Mouse (Mus musculus) hindbrain, embryonic 11.5 days (tissue): ENCODE data around the gene Klc4. TPM values are rescaled to one million over a fixed set of nuclear protein-coding genes. Genes with fewer than 3 reads are reported as not detected.
A peak's percentile ranks its signal among the peaks of the same experiment; 100 is the strongest.

Source experiments
- ATAC-seq: fragments of 200-750 bp; cut with Nextera tagmentation; 2 replicates; pipeline ENCODE4 v1.8.0; 2017; ENCODE audit warnings: mild to moderate bottlenecking, moderate TSS enrichment, moderate library complexity; ENCODE audit not compliant: low FRiP score
- DNase-seq: peaks from one replicate; pipeline ENCODE4 v3.0.0-alpha.2; 2015; ENCODE audit warnings: low spot score
- H3K27ac ChIP-seq: fragments of 300-500 bp; sonication (generic); 2 replicates; pipeline ENCODE4 v1.5.1; 2014; ENCODE audit warnings: mild to moderate bottlenecking, low read depth, low read length
- H3K27me3 ChIP-seq: fragments of 300-500 bp; sonication (generic); 2 replicates; pipeline ENCODE4 v1.6.1; 2014; ENCODE audit warnings: mild to moderate bottlenecking, low read length, moderate library complexity, mixed read lengths; ENCODE audit not compliant: control insufficient read depth, insufficient read depth
- H3K36me3 ChIP-seq: fragments of 300-500 bp; sonication (generic); 2 replicates; pipeline ENCODE4 v1.6.1; 2014; ENCODE audit warnings: mild to moderate bottlenecking, low read length, moderate library complexity, mixed read lengths; ENCODE audit not compliant: control insufficient read depth, insufficient read depth
- H3K4me1 ChIP-seq: fragments of 300-500 bp; sonication (generic); replicated peaks from 2 replicates; pipeline ENCODE4 v1.6.1; 2014; ENCODE audit warnings: low read length, mixed read lengths; ENCODE audit not compliant: control insufficient read depth, insufficient read depth
- H3K4me2 ChIP-seq: fragments of 300-500 bp; sonication (generic); replicated peaks from 2 replicates; pipeline ENCODE4 v1.6.1; 2014; ENCODE audit warnings: mild to moderate bottlenecking, low read depth, low read length
- H3K4me3 ChIP-seq: fragments of 300-500 bp; sonication (generic); 2 replicates; pipeline ENCODE4 v1.5.1; 2014; ENCODE audit warnings: low read depth, low read length
- H3K9ac ChIP-seq: fragments of 300-500 bp; sonication (generic); 2 replicates; pipeline ENCODE4 v1.6.1; 2014; ENCODE audit warnings: low read depth, low read length
- H3K9me3 ChIP-seq: fragments of 300-500 bp; sonication (generic); 2 replicates; pipeline ENCODE4 v1.6.1; 2016; ENCODE audit warnings: low read length; ENCODE audit not compliant: control insufficient read depth
- WGBS: fragments of 180-500 bp; shearing (Covaris S2); extraction: QIAGEN DNeasy Blood & Tissue Kit; methylation state at CpG from one replicate; pipeline ENCODE4 v1.1.7; 2014; 5-methylcytosine and 5-hydroxymethylcytosine counted together
- polyA plus RNA-seq: library from polyadenylated mRNA; unstranded; fragments of >200 nt; fragmentation: Nextera tagmentation; extraction: Ambion mirVana; gene quantifications from 2 replicates; pipeline ENCODE4 v1.2.1, GENCODE M21; 2014

Klc4 gene
- polyA plus RNA-seq, 1 experiment from 2014 or later = 22.7 TPM

- H3K9ac ChIP-seq = peak overlapping the region; percentile 54
- H3K4me1 ChIP-seq = peaks cover 17% of the 10 kb centered on the region
- peak; percentile 54; the same call in 1 of the 2 replicates for ATAC-seq
- no peaks in the 10 kb centered on the region for H3K9me3 ChIP-seq
- 3% methylated on average over 27 of the region's 27 CpGs for WGBS
- H3K27me3 ChIP-seq = no peaks in the 10 kb centered on the region
- H3K27ac ChIP-seq = peak overlapping the region; percentile 80
- peak overlapping the region; percentile 26 for H3K4me2 ChIP-seq
- no peaks in the 10 kb centered on the region for H3K36me3 ChIP-seq
- DNase-seq = peak; percentile 61
- H3K4me3 ChIP-seq = no peak overlapping the region
Measured at GRCm38 (mm10) chr17:46618769-46619682, 26.8 kb downstream of the Klc4 start.

DNA sequence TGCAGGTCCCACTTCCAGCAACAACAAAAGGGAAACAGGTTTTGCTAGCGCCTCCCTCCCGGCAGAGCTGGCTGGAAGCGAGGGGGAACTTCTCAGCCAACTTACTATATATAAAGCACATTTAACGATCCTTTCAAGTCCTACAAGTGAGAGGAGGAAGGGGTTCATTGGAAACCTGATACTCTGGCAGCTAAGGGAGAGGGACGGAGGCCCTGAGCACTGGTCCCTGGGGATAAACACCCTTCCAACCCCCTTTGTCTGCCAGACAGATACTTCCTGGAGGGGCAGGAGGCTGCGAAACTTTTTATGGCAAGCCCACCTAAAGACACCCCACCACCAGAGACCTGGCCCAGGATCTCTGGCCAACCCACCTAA lies 27.4 kb downstream of the Klc4 start:
- H3K27me3 ChIP-seq = no peaks in the 10 kb centered on the region
- peak overlapping the region; percentile 80 for H3K27ac ChIP-seq
- H3K9ac ChIP-seq = no peak overlapping the region; the same call in 1 of the 2 replicates
- 0 out of 2 replicates have a peak, but pooled peaks have one; percentile 23 for ATAC-seq
- no peaks in the 10 kb centered on the region for H3K9me3 ChIP-seq
- peaks cover 15% of the 10 kb centered on the region for H3K4me1 ChIP-seq
- H3K4me2 ChIP-seq = peak overlapping the region; percentile 26; the same call in 1 of the 2 replicates
- WGBS = 5% methylated on average over 6 of the region's 6 CpGs
- H3K36me3 ChIP-seq = no peaks in the 10 kb centered on the region
- DNase-seq = peak; percentile 32
- H3K4me3 ChIP-seq = no peak overlapping the region

DNA sequence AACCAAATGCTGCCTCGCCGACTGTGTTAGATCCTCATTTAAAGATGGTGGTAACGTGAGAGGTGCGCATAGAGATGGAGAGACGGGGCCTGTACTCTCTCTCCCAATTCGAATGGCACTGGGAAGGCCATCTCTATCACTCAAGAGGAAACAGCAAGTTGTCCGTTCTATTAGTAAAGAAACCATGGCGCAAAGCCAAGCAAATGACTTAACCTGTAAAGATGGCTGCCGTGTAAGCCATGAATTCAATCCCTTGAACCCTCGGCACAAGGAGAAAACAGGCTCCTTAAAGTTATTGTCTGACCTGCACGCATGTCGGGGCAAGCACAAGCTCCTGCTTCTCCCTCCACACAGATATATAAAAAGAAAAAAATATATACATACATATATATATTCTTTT lies 28.0 kb downstream of the Klc4 start:
- H3K9ac ChIP-seq = no peak overlapping the region
- 66% methylated on average over 12 of the region's 12 CpGs for WGBS
- DNase-seq (no peak), ATAC-seq (no peak)
- H3K4me3 ChIP-seq = no peak overlapping the region
- no peaks in the 10 kb centered on the region for H3K36me3 ChIP-seq
- H3K4me1 ChIP-seq = peaks cover 15% of the 10 kb centered on the region
- no peaks in the 10 kb centered on the region for H3K9me3 ChIP-seq
- H3K27me3 ChIP-seq = no peaks in the 10 kb centered on the region
- H3K27ac ChIP-seq = no peak overlapping the region
- H3K4me2 ChIP-seq = 0 out of 2 replicates have a peak overlapping the region, but pooled peaks have one; percentile 4

GRCm38 (mm10) chr17:46613229-46613628 lies 32.6 kb downstream of the Klc4 start:
- 32% methylated on average over 3 of the region's 3 CpGs for WGBS
- Histone ChIP-seq H3K9me3 (no peaks in the 10 kb centered on the region), H3K4me3 (no peak overlapping the region), H3K36me3 (no peaks in the 10 kb centered on the region), H3K27ac (no peak overlapping the region), H3K4me2 (no peak overlapping the region), H3K9ac (no peak overlapping the region), H3K4me1 (peaks cover 3% of the 10 kb centered on the region; the same call in 1 of the 2 replicates), H3K27me3 (no peaks in the 10 kb centered on the region)
- no peak for DNase-seq
- no peak for ATAC-seq

GRCm38 (mm10) chr17:46612820-46613219 lies 33.0 kb downstream of the Klc4 start:
- Histone ChIP-seq H3K4me1 (0 out of 2 replicates have a peak, but pooled peaks cover 3% of the 10 kb centered on the region), H3K9ac (no peak overlapping the region), H3K27ac (no peak overlapping the region), H3K4me2 (no peak overlapping the region), H3K4me3 (no peak overlapping the region), H3K9me3 (no peaks in the 10 kb centered on the region), H3K27me3 (no peaks in the 10 kb centered on the region), H3K36me3 (no peaks in the 10 kb centered on the region)
- DNase-seq (no peak), ATAC-seq (no peak)
- WGBS = 35% methylated on average over 4 of the region's 4 CpGs

- Histone ChIP-seq H3K4me2 (no peak overlapping the region), H3K36me3 (no peaks in the 10 kb centered on the region), H3K27ac (no peak overlapping the region), H3K4me1 (0 out of 2 replicates have a peak, but pooled peaks cover 3% of the 10 kb centered on the region), H3K9ac (no peak overlapping the region), H3K9me3 (no peaks in the 10 kb centered on the region), H3K4me3 (no peak overlapping the region), H3K27me3 (no peaks in the 10 kb centered on the region)
- DNase-seq = no peak
- 63% methylated on average over 2 of the region's 2 CpGs for WGBS
- ATAC-seq = no peak
Measured at GRCm38 (mm10) chr17:46612189-46612588, 33.6 kb downstream of the Klc4 start.

DNA sequence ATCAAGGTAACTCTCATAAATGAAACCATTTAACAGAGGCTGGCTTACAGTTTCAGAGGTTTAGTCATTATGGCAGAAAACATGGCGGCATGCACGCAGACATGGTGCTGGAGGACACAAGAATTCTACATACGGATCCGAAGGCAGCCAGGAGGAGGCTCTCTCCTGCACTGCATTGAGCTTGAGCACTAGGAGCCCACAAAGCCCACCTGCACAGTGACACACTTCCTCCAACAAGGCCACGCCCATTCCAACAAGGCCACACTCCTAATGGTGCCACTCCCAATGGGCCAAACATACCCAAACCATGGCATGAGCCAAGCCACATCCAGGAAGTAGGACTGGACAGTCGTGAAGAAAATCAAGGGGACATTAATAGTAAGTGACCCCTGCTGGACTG lies 34.5 kb downstream of the Klc4 start:
- DNase-seq (no peak), ATAC-seq (no peak)
- Histone ChIP-seq H3K27me3 (no peaks in the 10 kb centered on the region), H3K4me2 (no peak overlapping the region), H3K4me3 (no peak overlapping the region), H3K4me1 (0 out of 2 replicates have a peak, but pooled peaks cover 3% of the 10 kb centered on the region), H3K9me3 (no peaks in the 10 kb centered on the region), H3K36me3 (no peaks in the 10 kb centered on the region), H3K9ac (no peak overlapping the region), H3K27ac (no peak overlapping the region)
- WGBS = 98% methylated on average over 6 of the region's 6 CpGs

- ATAC-seq = no peak
- no peaks in the 10 kb centered on the region for H3K36me3 ChIP-seq
- peaks cover 10% of the 10 kb centered on the region for H3K4me1 ChIP-seq
- no peak overlapping the region for H3K27ac ChIP-seq
- DNase-seq = no peak
- no peak overlapping the region for H3K9ac ChIP-seq
- no peaks in the 10 kb centered on the region for H3K27me3 ChIP-seq
- 66% methylated on average over 15 of the region's 15 CpGs for WGBS
- no peak overlapping the region for H3K4me3 ChIP-seq
- no peak overlapping the region for H3K4me2 ChIP-seq
- no peaks in the 10 kb centered on the region for H3K9me3 ChIP-seq
Measured at GRCm38 (mm10) chr17:46609721-46610514, 35.9 kb downstream of the Klc4 start.
